Mouse (Mus musculus) ES-E14 (cell line): Measurements from ENCODE around the gene Oxct1.

Source experiments
- HCFC1 ChIP-seq: IDR thresholded peaks from 2 replicates; pipeline ENCODE4 v1.6.1; 2012; ENCODE audit warnings: low read length, inconsistent platforms, borderline replicate concordance; ENCODE audit not compliant: insufficient read depth
- ZC3H11A ChIP-seq: IDR thresholded peaks from 2 replicates; pipeline ENCODE4 v1.6.1; 2012; ENCODE audit warnings: low read depth, mild to moderate bottlenecking, inconsistent platforms, low read length, borderline replicate concordance

DNA sequence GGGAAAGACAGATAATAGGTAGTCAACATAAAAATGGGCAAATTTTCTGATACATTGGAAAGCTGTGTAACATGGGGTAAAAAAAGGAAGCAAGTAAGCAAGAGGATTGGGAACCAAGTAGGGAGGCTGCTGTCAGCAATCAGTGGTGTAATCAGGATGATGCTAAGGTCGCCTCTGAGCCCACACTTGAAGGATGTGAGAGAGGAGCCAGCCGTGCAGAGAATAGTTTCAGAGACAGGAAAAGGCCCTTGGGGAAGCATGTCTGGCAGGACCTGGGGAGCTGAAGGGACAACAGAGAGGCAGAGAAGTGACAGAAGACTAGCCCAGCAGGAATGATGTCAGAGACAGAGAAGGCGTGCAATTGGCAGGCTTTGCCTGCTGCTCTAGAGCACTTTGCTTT, 16.2 kb downstream of the Oxct1 start:
- TF ChIP-seq ZC3H11A: no peak
- no peak for TF ChIP-seq HCFC1
